Mouse (Mus musculus) activated CD4-positive, CD25-positive, alpha-beta regulatory T cell, adult 4 months (primary cell): ENCODE results near the gene Txk. TPM values are rescaled to one million over a fixed set of nuclear protein-coding genes. Genes with fewer than 3 reads are reported as not detected.

Source experiments
- ATAC-seq: one replicate; pipeline ENCODE4 v1.8.0; 2017
- polyA plus RNA-seq, 2 experiments: library from polyadenylated mRNA; unstranded; fragments of 100-300 nt; shearing (Covaris generic); gene quantifications; one replicate each; pipeline ENCODE4 v1.2.1; 2017

The Txk gene
- polyA plus RNA-seq, 2 experiments from 2014 or later: 59.1 to 67.0 TPM

- ATAC-seq: no peak
These were observed 71.1 kb downstream of the Txk start for GRCm38 (mm10) chr5:72681451-72681850.

GRCm38 (mm10) chr5:72674994-72675542 lies 77.5 kb downstream of the Txk start:
- no peak for ATAC-seq

GRCm38 (mm10) chr5:72671017-72671699 lies 81.4 kb downstream of the Txk start:
- ATAC-seq: no peak

- no peak for ATAC-seq
These were observed 84.2 kb downstream of the Txk start for GRCm38 (mm10) chr5:72668351-72668750.

- no peak for ATAC-seq
These were observed 86.1 kb downstream of the Txk start for GRCm38 (mm10) chr5:72666428-72666827.

- peak; percentile 63 for ATAC-seq
These were observed 87.3 kb downstream of the Txk start for GRCm38 (mm10) chr5:72665281-72665680.

- no peak for ATAC-seq
These were observed 87.7 kb downstream of the Txk start for GRCm38 (mm10) chr5:72664854-72665253.

- no peak for ATAC-seq
These were observed 88.5 kb downstream of the Txk start for GRCm38 (mm10) chr5:72664126-72664525.

- ATAC-seq: no peak
These were observed 91.4 kb downstream of the Txk start for GRCm38 (mm10) chr5:72661051-72661781.

- ATAC-seq: peak; percentile 57
These were observed 94.2 kb downstream of the Txk start for GRCm38 (mm10) chr5:72658375-72658774.

- no peak for ATAC-seq
These were observed 96.2 kb downstream of the Txk start for GRCm38 (mm10) chr5:72656270-72656791.

- no peak for ATAC-seq
These were observed 99.4 kb downstream of the Txk start for GRCm38 (mm10) chr5:72653068-72653674.

GRCm38 (mm10) chr5:72648987-72649735 lies 103.4 kb downstream of the Txk start:
- ATAC-seq: no peak

GRCm38 (mm10) chr5:72647958-72648595 lies 104.5 kb downstream of the Txk start:
- ATAC-seq: peak; percentile 14

GRCm38 (mm10) chr5:72647418-72647907 lies 105.1 kb downstream of the Txk start, which contains the start of gene Nipal1:
TSS of gene Nipal1 (plus strand) at chr5:72647795.
- ATAC-seq: peak; percentile 96

- no peak for ATAC-seq
These were observed 105.6 kb downstream of the Txk start for GRCm38 (mm10) chr5:72646996-72647395.

- peak; percentile 38 for ATAC-seq
These were observed 106.4 kb downstream of the Txk start for GRCm38 (mm10) chr5:72646131-72646530.
